Mouse (Mus musculus): ENCODE results near the gene Pdxp. TPM values are rescaled to one million over a fixed set of nuclear protein-coding genes. Genes with fewer than 3 reads are reported as not detected.
A peak's percentile ranks its signal among the peaks of the same experiment; 100 is the strongest.

Pdxp gene
- polyA plus RNA-seq, 1 experiment from 2014 or later = 21.9 TPM

- WGBS = 65% methylated on average over 7 of the region's 7 CpGs
- no peak for TF ChIP-seq CTCF (IDR thresholded peaks at IDR 0.05; ENCODE audit: low read depth)
These were observed 32.5 kb downstream of the Pdxp start for GRCm38 (mm10) chr15:78946232-78946631.

DNA sequence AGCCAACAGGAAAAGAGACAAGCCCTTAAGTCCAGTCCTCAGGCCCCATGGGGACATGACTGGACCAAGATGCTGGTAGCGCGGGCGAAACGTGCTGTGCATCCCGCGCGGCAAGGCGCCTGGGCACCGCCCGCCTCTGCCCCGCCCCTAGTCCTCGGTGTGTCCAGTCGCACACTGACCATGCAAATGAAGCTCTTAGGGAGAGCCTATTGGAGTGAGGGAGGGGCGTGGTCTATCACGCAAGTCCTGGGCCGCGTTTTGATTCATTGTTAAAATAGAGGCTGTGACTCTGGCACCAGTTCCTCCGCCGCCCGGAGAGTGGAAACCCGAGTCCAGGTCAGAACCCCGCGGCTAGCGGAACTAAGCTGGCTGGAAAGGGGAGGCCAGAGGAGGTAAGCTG is 33.9 kb downstream of the Pdxp start, which contains the start of gene Triobp:
Gene Triobp, plus strand, starts transcription at position 68 of the 400 bp plus-strand sequence.
- TF ChIP-seq CTCF (IDR thresholded peaks at IDR 0.05; ENCODE audit: low read depth) = no peak
- peak within 1 kb of the TSS; percentile 77 for H3K4me2 ChIP-seq
- DNase-seq (peak; percentile 97), ATAC-seq (ENCODE audit: insufficient read depth) (peak; percentile 98)
- peak within 1 kb of the TSS; percentile 56; the same call in 1 of the 2 replicates for H3K27ac ChIP-seq (ENCODE audit: low read depth)
- no peaks in the 10 kb centered on the region for H3K9me3 ChIP-seq (ENCODE audit: low read depth, low read length)
- H3K27me3 ChIP-seq (ENCODE audit: insufficient read depth, low read length) = no peaks in the 10 kb centered on the region; the same call in 1 of the 2 replicates
- H3K36me3 ChIP-seq (ENCODE audit: insufficient read depth) = no peaks in the 10 kb centered on the region
- under 1% methylated on average over 24 of the region's 24 CpGs for WGBS
- no peaks in the 10 kb centered on the region for H3K4me1 ChIP-seq (ENCODE audit: insufficient read depth)
- peak within 1 kb of the TSS; percentile 38 for H3K4me3 ChIP-seq (ENCODE audit: low read depth, low read length)
- H3K9ac ChIP-seq = peak within 1 kb of the TSS; percentile 46

More at GRCm38 (mm10) chr15:78946232-78946631, 32.5 kb downstream of the Pdxp start:
- no peak overlapping the region for H3K27ac ChIP-seq (ENCODE audit: low read depth)
- no peaks in the 10 kb centered on the region; the same call in 1 of the 2 replicates for H3K27me3 ChIP-seq (ENCODE audit: insufficient read depth, low read length)
- no peak overlapping the region for H3K9ac ChIP-seq
- H3K36me3 ChIP-seq (ENCODE audit: insufficient read depth) = peaks cover 8% of the 10 kb centered on the region
- H3K4me2 ChIP-seq = no peak overlapping the region
- H3K4me3 ChIP-seq (ENCODE audit: low read depth, low read length) = no peak overlapping the region
- H3K4me1 ChIP-seq (ENCODE audit: insufficient read depth) = no peaks in the 10 kb centered on the region
- no peaks in the 10 kb centered on the region for H3K9me3 ChIP-seq (ENCODE audit: low read depth, low read length)
- ATAC-seq (ENCODE audit: insufficient read depth) (no peak), DNase-seq (peak; percentile 20)

GRCm38 (mm10) chr15:78948152-78948725 is 34.5 kb downstream of the Pdxp start:
- Histone ChIP-seq H3K36me3 (ENCODE audit: insufficient read depth) (no peaks in the 10 kb centered on the region), H3K9ac (peak overlapping the region; percentile 46), H3K27ac (ENCODE audit: low read depth) (peak overlapping the region; percentile 56; the same call in 1 of the 2 replicates), H3K9me3 (ENCODE audit: low read depth, low read length) (no peaks in the 10 kb centered on the region), H3K4me2 (peak overlapping the region; percentile 77), H3K4me1 (ENCODE audit: insufficient read depth) (no peaks in the 10 kb centered on the region), H3K4me3 (ENCODE audit: low read depth, low read length) (peak overlapping the region; percentile 38), H3K27me3 (ENCODE audit: insufficient read depth, low read length) (no peaks in the 10 kb centered on the region; the same call in 1 of the 2 replicates)
- ATAC-seq (ENCODE audit: insufficient read depth) (0 out of 2 replicates have a peak, but pooled peaks have one; percentile 4), DNase-seq (no peak)
- WGBS = 3% methylated on average over 11 of the region's 11 CpGs
- no peak for TF ChIP-seq CTCF (IDR thresholded peaks at IDR 0.05; ENCODE audit: low read depth)

DNA sequence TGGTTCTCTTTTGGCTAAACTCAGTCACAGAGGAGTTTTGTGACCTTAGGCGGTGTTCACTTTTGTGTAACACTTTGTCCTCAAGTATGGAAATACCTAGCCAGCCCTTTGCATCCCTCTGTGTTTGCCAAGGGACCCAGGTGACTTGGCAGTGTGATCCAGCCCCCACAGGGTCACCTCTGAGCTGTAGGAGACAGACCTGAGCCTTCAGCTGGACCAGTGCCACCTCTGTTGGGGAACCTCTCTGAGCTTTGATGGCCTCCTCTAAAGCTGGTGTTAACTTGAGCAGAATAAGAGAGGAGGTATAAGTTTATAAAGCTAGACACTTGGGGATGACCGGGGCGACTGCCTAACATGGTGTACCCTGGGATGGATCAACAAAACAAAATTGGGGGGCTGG is 35.2 kb downstream of the Pdxp start:
- Histone ChIP-seq H3K27ac (ENCODE audit: low read depth) (no peak overlapping the region), H3K4me3 (ENCODE audit: low read depth, low read length) (no peak overlapping the region), H3K9ac (no peak overlapping the region), H3K4me2 (no peak overlapping the region), H3K9me3 (ENCODE audit: low read depth, low read length) (no peaks in the 10 kb centered on the region), H3K4me1 (ENCODE audit: insufficient read depth) (no peaks in the 10 kb centered on the region), H3K36me3 (ENCODE audit: insufficient read depth) (no peaks in the 10 kb centered on the region), H3K27me3 (ENCODE audit: insufficient read depth, low read length) (no peaks in the 10 kb centered on the region; the same call in 1 of the 2 replicates)
- WGBS = 92% methylated on average over 3 of the region's 3 CpGs
- DNase-seq (no peak), ATAC-seq (ENCODE audit: insufficient read depth) (no peak)
- no peak for TF ChIP-seq CTCF (IDR thresholded peaks at IDR 0.05; ENCODE audit: low read depth)

GRCm38 (mm10) chr15:78955663-78956062 is 41.9 kb downstream of the Pdxp start:
- Histone ChIP-seq H3K4me1 (ENCODE audit: insufficient read depth) (no peaks in the 10 kb centered on the region), H3K27me3 (ENCODE audit: insufficient read depth, low read length) (no peaks in the 10 kb centered on the region), H3K9ac (no peak overlapping the region), H3K36me3 (ENCODE audit: insufficient read depth) (no peaks in the 10 kb centered on the region), H3K4me3 (ENCODE audit: low read depth, low read length) (no peak overlapping the region), H3K4me2 (no peak overlapping the region), H3K9me3 (ENCODE audit: low read depth, low read length) (no peaks in the 10 kb centered on the region), H3K27ac (ENCODE audit: low read depth) (no peak overlapping the region)
- no peak for ATAC-seq (ENCODE audit: insufficient read depth)
- WGBS = 68% methylated on average over 3 of the region's 3 CpGs
- TF ChIP-seq CTCF (IDR thresholded peaks at IDR 0.05; ENCODE audit: low read depth) = 0 out of 2 replicates have a peak, but pooled peaks have one; percentile 4
- no peak for DNase-seq

- ATAC-seq (ENCODE audit: insufficient read depth) (peak; percentile 41; the same call in 1 of the 2 replicates), DNase-seq (peak; percentile 32)
- Histone ChIP-seq H3K4me3 (ENCODE audit: low read depth, low read length) (no peak overlapping the region), H3K27ac (ENCODE audit: low read depth) (no peak overlapping the region), H3K4me1 (ENCODE audit: insufficient read depth) (no peaks in the 10 kb centered on the region), H3K9ac (no peak overlapping the region), H3K9me3 (ENCODE audit: low read depth, low read length) (no peaks in the 10 kb centered on the region), H3K36me3 (ENCODE audit: insufficient read depth) (no peaks in the 10 kb centered on the region), H3K27me3 (ENCODE audit: insufficient read depth, low read length) (no peaks in the 10 kb centered on the region), H3K4me2 (no peak overlapping the region)
- WGBS = 64% methylated on average over 4 of the region's 4 CpGs
- peak; percentile 59 for TF ChIP-seq CTCF (IDR thresholded peaks at IDR 0.05; ENCODE audit: low read depth)
These were observed 42.6 kb downstream of the Pdxp start for GRCm38 (mm10) chr15:78956351-78956750.

DNA sequence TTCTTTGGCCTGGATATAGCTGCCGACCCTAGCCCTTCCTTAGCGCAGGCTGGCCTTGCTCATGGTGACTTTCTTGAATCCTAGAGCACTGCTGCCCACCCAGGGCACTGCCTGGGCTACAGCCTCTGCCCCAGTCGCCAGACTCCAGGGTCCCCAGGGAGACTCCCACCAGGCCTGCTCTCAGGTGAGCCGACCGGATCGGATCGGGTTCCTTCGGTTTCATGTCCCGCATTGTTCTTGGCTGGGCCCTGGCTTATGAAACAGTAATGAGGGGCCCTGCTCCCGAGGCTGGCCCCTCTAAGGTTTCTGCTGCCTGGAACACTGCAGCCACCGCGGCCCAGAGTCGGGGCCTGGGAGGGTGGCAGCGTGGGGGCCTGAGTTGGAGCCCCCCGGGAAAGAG is 43.3 kb downstream of the Pdxp start:
- no peak overlapping the region for H3K4me2 ChIP-seq
- H3K4me1 ChIP-seq (ENCODE audit: insufficient read depth) = no peaks in the 10 kb centered on the region
- no peak overlapping the region for H3K4me3 ChIP-seq (ENCODE audit: low read depth, low read length)
- DNase-seq (no peak), ATAC-seq (ENCODE audit: insufficient read depth) (no peak)
- H3K27ac ChIP-seq (ENCODE audit: low read depth) = no peak overlapping the region; the same call in 1 of the 2 replicates
- TF ChIP-seq CTCF (IDR thresholded peaks at IDR 0.05; ENCODE audit: low read depth) = no peak
- H3K9me3 ChIP-seq (ENCODE audit: low read depth, low read length) = no peaks in the 10 kb centered on the region
- no peak overlapping the region for H3K9ac ChIP-seq
- no peaks in the 10 kb centered on the region for H3K36me3 ChIP-seq (ENCODE audit: insufficient read depth)
- 39% methylated on average over 15 of the region's 15 CpGs for WGBS
- no peaks in the 10 kb centered on the region for H3K27me3 ChIP-seq (ENCODE audit: insufficient read depth, low read length)
